Mouse (Mus musculus) heart, embryonic 10.5 days (tissue): ENCODE results near the gene Ttll6. TPM values are rescaled to one million over a fixed set of nuclear protein-coding genes. Genes with fewer than 3 reads are reported as not detected.

Source experiments
- DNase-seq: peaks from one replicate; pipeline ENCODE4 v3.0.0-alpha.2; 2017; ENCODE audit warnings: low spot score
- H3K27ac ChIP-seq: fragments of 300-500 bp; sonication (generic); 2 replicates; pipeline ENCODE4 v1.5.1; 2016; ENCODE audit warnings: mild to moderate bottlenecking
- H3K27me3 ChIP-seq: fragments of 300-500 bp; sonication (generic); 2 replicates; pipeline ENCODE4 v1.6.1; 2016; ENCODE audit warnings: mild to moderate bottlenecking; ENCODE audit not compliant: poor library complexity, insufficient read depth, severe bottlenecking
- H3K36me3 ChIP-seq: fragments of 300-500 bp; sonication (generic); 2 replicates; pipeline ENCODE4 v1.6.1; 2016; ENCODE audit warnings: mild to moderate bottlenecking, moderate library complexity
- H3K4me1 ChIP-seq: fragments of 300-500 bp; sonication (generic); 2 replicates; pipeline ENCODE4 v1.6.1; 2016; ENCODE audit warnings: mild to moderate bottlenecking
- H3K4me3 ChIP-seq: fragments of 300-500 bp; sonication (generic); 2 replicates; pipeline ENCODE4 v1.5.1; 2016; ENCODE audit warnings: mild to moderate bottlenecking, moderate library complexity
- H3K9me3 ChIP-seq: fragments of 300-500 bp; sonication (generic); 2 replicates; pipeline ENCODE4 v1.6.1; 2016; ENCODE audit warnings: mild to moderate bottlenecking, moderate library complexity
- WGBS: fragments of 180-500 bp; shearing (Covaris S2); methylation state at CpG from one replicate; pipeline ENCODE4 v1.1.7; 2016; 5-methylcytosine and 5-hydroxymethylcytosine counted together
- polyA plus RNA-seq: library from polyadenylated mRNA; unstranded; fragments of >200 nt; fragmentation: Nextera tagmentation; extraction: Ambion mirVana; gene quantifications from 2 replicates; pipeline ENCODE4 v1.2.1, GENCODE M21; 2016

Gene Ttll6
- polyA plus RNA-seq, 1 experiment from 2014 or later = not detected

DNA sequence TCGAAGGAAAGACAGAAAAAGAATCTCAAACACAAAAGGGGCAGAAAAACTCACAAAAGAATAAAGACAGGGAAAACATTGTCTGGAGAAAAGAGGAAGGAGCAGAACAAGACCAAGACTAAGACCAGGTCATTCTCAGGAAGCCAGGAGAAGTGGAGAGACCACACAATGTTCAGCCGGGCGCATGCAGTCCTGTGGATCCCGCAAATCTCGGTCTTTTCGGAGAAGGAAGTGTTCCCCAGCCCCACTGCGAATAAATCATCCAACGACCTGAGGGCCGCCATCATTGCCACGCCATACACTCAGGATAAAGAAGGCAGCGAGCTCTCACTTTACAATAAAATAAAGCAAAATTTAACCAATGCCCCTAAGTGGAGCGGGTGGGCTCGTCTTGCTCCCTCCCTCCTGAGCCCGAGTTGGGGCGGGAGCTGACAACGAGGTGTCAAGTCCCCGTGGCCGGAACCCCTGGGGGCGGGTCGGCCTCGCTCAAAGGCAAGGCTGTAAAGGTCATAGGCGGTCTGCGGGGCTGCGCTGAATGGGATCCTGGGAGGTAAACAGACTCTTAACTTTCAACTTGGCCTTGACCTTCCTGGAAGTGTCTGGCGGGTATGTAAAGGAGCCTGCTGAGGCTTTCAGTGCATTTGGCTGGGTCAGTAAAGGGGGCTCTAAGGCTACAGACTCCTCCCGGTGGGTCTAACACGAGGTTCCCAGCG, 56.4 kb downstream of the Ttll6 start:
- DNase-seq = no peak
- no peaks in the 10 kb centered on the region for H3K9me3 ChIP-seq
- H3K36me3 ChIP-seq = no peaks in the 10 kb centered on the region
- peaks cover 10% of the 10 kb centered on the region; the same call in 1 of the 2 replicates for H3K4me1 ChIP-seq
- H3K4me3 ChIP-seq = no peak overlapping the region
- WGBS = 1% methylated on average over 28 of the region's 28 CpGs
- H3K27ac ChIP-seq = no peak overlapping the region
- H3K27me3 ChIP-seq = peaks cover 100% of the 10 kb centered on the region

- no peak overlapping the region for H3K4me3 ChIP-seq
- H3K9me3 ChIP-seq = no peaks in the 10 kb centered on the region
- H3K27me3 ChIP-seq = peaks cover 100% of the 10 kb centered on the region
- no peak for DNase-seq
- no peak overlapping the region for H3K27ac ChIP-seq
- 8% methylated on average over 5 of the region's 5 CpGs for WGBS
- H3K4me1 ChIP-seq = peaks cover 10% of the 10 kb centered on the region; the same call in 1 of the 2 replicates
- no peaks in the 10 kb centered on the region for H3K36me3 ChIP-seq
Measured at GRCm38 (mm10) chr11:96191132-96191531, 57.5 kb downstream of the Ttll6 start.

- peak within 1 kb of the TSS; percentile 38 for H3K4me3 ChIP-seq
- DNase-seq = no peak
Measured at GRCm38 (mm10) chr11:96193521-96194400, 60.2 kb downstream of the Ttll6 start, which contains the start of gene Hoxb13. TSS of gene Hoxb13 (plus strand) at chr11:96194316.

DNA sequence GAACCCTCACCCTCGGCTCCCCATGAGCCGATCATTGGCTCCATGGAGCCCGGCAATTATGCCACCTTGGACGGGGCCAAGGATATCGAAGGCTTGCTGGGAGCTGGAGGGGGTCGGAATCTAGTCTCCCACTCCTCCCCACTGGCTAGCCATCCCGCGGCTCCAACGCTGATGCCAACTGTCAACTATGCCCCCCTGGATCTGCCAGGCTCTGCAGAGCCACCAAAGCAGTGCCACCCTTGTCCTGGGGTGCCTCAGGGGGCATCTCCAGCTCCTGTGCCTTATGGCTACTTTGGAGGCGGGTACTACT, 60.8 kb downstream of the Ttll6 start:
- H3K4me3 ChIP-seq = peak overlapping the region; percentile 38
- no peak overlapping the region for H3K27ac ChIP-seq
- peaks cover 100% of the 10 kb centered on the region for H3K27me3 ChIP-seq
- WGBS = under 1% methylated on average over 10 of the region's 10 CpGs
- peaks cover 10% of the 10 kb centered on the region; the same call in 1 of the 2 replicates for H3K4me1 ChIP-seq
- DNase-seq = no peak
- H3K36me3 ChIP-seq = no peaks in the 10 kb centered on the region
- no peaks in the 10 kb centered on the region for H3K9me3 ChIP-seq

More at GRCm38 (mm10) chr11:96193521-96194400, 60.2 kb downstream of the Ttll6 start, which contains the start of gene Hoxb13:
- H3K36me3 ChIP-seq = no peaks in the 10 kb centered on the region
- peaks cover 100% of the 10 kb centered on the region for H3K27me3 ChIP-seq
- H3K27ac ChIP-seq = no peak within 1 kb of the TSS
- H3K9me3 ChIP-seq = no peaks in the 10 kb centered on the region
- under 1% methylated on average over 35 of the region's 35 CpGs for WGBS
- H3K4me1 ChIP-seq = peaks cover 10% of the 10 kb centered on the region; the same call in 1 of the 2 replicates

DNA sequence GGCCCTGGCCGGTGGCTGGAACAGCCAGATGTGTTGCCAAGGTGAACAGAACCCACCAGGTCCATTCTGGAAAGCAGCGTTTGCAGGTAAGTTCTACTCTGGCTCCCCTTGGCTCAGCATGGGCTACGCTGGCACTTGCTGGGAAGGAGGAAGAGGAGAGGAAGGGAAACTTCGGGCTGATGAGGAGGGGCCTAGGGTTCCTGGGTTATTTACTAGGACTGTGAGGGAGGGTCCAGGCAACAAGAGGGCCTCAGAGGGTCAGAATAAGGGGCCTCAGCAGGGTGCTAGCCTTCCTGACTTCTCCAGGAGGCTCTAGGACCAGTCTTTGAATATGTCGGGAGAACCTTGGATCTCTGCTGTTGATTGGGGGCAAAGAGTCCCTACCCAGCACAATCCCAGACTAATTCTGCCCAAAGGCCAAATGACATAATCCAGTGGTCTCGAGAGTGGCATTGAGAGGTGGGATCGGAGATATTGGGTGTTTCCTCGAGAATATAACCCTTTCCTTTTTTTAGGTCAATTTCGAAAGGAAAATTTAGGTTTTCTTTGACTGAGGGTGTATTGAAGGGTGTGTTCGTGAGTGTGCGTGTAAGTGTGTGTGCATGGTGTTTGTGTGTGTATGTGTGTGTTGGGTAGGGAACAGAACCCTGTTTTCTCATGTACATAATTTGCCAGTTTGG, 61.5 kb downstream of the Ttll6 start:
- Histone ChIP-seq H3K4me3 (no peak overlapping the region), H3K36me3 (no peaks in the 10 kb centered on the region), H3K9me3 (no peaks in the 10 kb centered on the region), H3K4me1 (peaks cover 10% of the 10 kb centered on the region; the same call in 1 of the 2 replicates), H3K27me3 (peaks cover 100% of the 10 kb centered on the region), H3K27ac (no peak overlapping the region)
- DNase-seq = no peak
- 10% methylated on average over 11 of the region's 11 CpGs for WGBS

- no peak for DNase-seq
- WGBS = 3% methylated on average over 20 of the region's 20 CpGs
- Histone ChIP-seq H3K27me3 (peaks cover 100% of the 10 kb centered on the region), H3K4me1 (peaks cover 10% of the 10 kb centered on the region; the same call in 1 of the 2 replicates), H3K36me3 (no peaks in the 10 kb centered on the region), H3K27ac (no peak overlapping the region), H3K9me3 (no peaks in the 10 kb centered on the region), H3K4me3 (no peak overlapping the region)
Measured at GRCm38 (mm10) chr11:96195769-96196280, 62.2 kb downstream of the Ttll6 start.

DNA sequence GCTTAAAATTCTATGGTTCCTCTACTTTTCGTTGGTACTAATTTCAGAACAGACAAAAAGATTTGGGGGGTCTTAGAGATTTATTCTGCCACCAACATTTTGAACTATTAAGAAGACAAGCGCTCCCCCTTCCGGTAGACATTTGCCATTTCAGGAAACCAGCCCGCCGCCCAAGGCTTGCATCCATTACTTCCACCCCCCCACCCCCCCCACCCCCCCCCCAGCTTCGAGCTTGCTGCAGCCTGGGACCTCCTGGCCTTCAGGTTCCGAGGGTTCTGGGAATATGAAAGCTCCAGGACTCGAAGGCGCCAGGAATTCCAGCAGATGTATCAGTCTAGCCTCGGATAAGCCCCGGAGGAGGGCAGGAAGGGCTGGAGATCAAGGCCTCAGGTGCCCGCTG, 65.1 kb downstream of the Ttll6 start:
- DNase-seq = no peak
- no peaks in the 10 kb centered on the region for H3K9me3 ChIP-seq
- under 1% methylated on average over 12 of the region's 12 CpGs for WGBS
- peaks cover 100% of the 10 kb centered on the region for H3K27me3 ChIP-seq
- H3K27ac ChIP-seq = no peak overlapping the region
- H3K4me1 ChIP-seq = peaks cover 11% of the 10 kb centered on the region
- H3K36me3 ChIP-seq = no peaks in the 10 kb centered on the region
- no peak overlapping the region for H3K4me3 ChIP-seq

GRCm38 (mm10) chr11:96199181-96200086, 65.8 kb downstream of the Ttll6 start:
- no peak for DNase-seq
- 0 out of 2 replicates have a peak overlapping the region, but pooled peaks have one; percentile 8 for H3K4me3 ChIP-seq
- 3% methylated on average over 22 of the region's 22 CpGs for WGBS

DNA sequence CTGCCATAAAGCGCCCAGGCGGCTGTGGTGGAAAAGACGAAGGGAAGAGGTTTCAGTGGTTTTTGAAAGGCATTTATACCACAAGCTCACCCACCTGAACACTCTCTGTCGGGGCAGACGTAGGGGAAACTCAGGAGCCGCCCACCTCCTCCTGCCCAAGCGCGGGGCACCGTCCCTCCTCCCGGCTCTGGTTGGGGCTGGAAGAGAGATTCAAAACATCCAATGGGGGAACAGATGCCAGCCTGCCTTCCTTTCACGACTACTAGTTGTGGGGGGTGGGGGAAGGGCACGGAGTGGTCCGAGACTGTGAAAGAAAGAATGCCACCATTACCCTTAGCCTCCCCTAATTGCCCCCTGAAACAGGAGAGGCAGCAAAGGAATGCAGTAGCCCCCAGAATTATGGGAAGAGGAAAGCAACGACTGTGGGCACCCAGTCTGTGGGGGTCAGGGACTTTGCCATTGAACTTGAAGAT, 66.6 kb downstream of the Ttll6 start:
- Histone ChIP-seq H3K9me3 (no peaks in the 10 kb centered on the region), H3K27me3 (peaks cover 100% of the 10 kb centered on the region), H3K4me1 (peaks cover 4% of the 10 kb centered on the region), H3K27ac (no peak overlapping the region), H3K36me3 (no peaks in the 10 kb centered on the region), H3K4me3 (0 out of 2 replicates have a peak overlapping the region, but pooled peaks have one; percentile 8)
- no peak for DNase-seq
- under 1% methylated on average over 14 of the region's 14 CpGs for WGBS

More at GRCm38 (mm10) chr11:96199181-96200086, 65.8 kb downstream of the Ttll6 start:
- no peak overlapping the region for H3K27ac ChIP-seq
- H3K9me3 ChIP-seq = no peaks in the 10 kb centered on the region
- H3K36me3 ChIP-seq = no peaks in the 10 kb centered on the region
- H3K27me3 ChIP-seq = peaks cover 100% of the 10 kb centered on the region
- H3K4me1 ChIP-seq = peaks cover 7% of the 10 kb centered on the region

DNA sequence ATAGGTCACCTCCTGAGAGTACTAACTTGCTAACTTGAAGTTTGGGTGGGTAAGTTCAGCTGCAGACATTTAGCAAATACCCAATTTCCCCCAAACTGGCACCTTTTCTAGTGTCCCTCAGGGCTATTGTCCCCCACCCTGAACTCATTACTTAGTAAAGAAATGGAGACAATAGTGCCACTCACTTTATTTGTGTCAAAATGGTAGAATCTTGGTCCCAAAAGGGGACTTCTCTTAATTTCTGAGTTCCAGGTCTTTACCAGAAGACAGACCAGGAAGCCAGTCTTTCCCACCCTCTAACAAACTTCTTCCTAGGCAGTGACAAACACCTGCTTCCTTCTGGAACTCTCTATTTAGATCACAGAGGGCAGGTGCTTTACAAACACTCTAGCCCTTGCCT, 68.2 kb downstream of the Ttll6 start:
- H3K4me1 ChIP-seq = peaks cover 4% of the 10 kb centered on the region
- no peak for DNase-seq

GRCm38 (mm10) chr11:96202401-96203081, 69.0 kb downstream of the Ttll6 start:
- WGBS = 2% methylated on average over 14 of the region's 14 CpGs
- H3K27ac ChIP-seq = no peak overlapping the region
- H3K36me3 ChIP-seq = no peaks in the 10 kb centered on the region
- DNase-seq = no peak
- peaks cover 4% of the 10 kb centered on the region for H3K4me1 ChIP-seq
- peaks cover 100% of the 10 kb centered on the region for H3K27me3 ChIP-seq
- H3K4me3 ChIP-seq = no peak overlapping the region
- H3K9me3 ChIP-seq = no peaks in the 10 kb centered on the region

More for the DNA sequence above, 68.2 kb downstream of the Ttll6 start:
- no peak overlapping the region for H3K27ac ChIP-seq
- no peaks in the 10 kb centered on the region for H3K9me3 ChIP-seq
- no peak overlapping the region for H3K4me3 ChIP-seq
- peaks cover 100% of the 10 kb centered on the region for H3K27me3 ChIP-seq
- no peaks in the 10 kb centered on the region for H3K36me3 ChIP-seq
